Mouse (Mus musculus) kidney, adult 2 months (tissue): ENCODE measurements around the gene Pou3f3.

Source experiments
- CTCF ChIP-seq: fragments of 200-500 bp; conservative IDR thresholded peaks from 2 replicates; pipeline ENCODE4 v1.5.1; 2011; ENCODE audit warnings: low read depth, mild to moderate bottlenecking, control low read depth, low read length, moderate library complexity, mixed read lengths; ENCODE audit not compliant: insufficient read depth, insufficient read length
- POLR2A ChIP-seq: fragments of 200-500 bp; IDR thresholded peaks from one replicate; pipeline ENCODE4 v1.6.1; 2011; ENCODE audit warnings: low read depth, low read length, control low read depth

- TF ChIP-seq CTCF (no peak), POLR2A (no peak)
Measured at GRCm38 (mm10) chr1:42651461-42651860, 44.1 kb upstream of the Pou3f3 start.
